Mouse (Mus musculus): ENCODE data around the gene Myd88. TPM values are rescaled to one million over a fixed set of nuclear protein-coding genes. Genes with fewer than 3 reads are reported as not detected.

Gene Myd88
- polyA plus RNA-seq (2014; fragmentation: Illumina TruSeq; extraction: RNeasy Lipid Tissue Mini Kit (QIAGEN cat#74804); ENCODE audit: low replicate concordance) = 7.0 TPM

GRCm38 (mm10) chr9:119340909-119341816 is at the start of gene Myd88:
Myd88 (minus strand) TSS chr9:119341411.

GRCm38 (mm10) chr9:119365284-119365683 is 24.1 kb upstream of the Myd88 start, which contains the start of gene Slc22a14:
Slc22a14 (minus strand) TSS chr9:119365553.

GRCm38 (mm10) chr9:119357331-119358057 is 16.3 kb upstream of the Myd88 start, which contains the start of gene Xylb:
Xylb (plus strand) TSS chr9:119357381.

GRCm38 (mm10) chr9:119339558-119340211 is 1.5 kb downstream of the Myd88 start, which contains the start of gene Acaa1a:
Acaa1a (plus strand) TSS chr9:119339676.

GRCm38 (mm10) chr9:119322289-119323259 is 18.6 kb downstream of the Myd88 start, which contains the start of gene Oxsr1:
Oxsr1 (minus strand) TSS chr9:119322427.

Other genes starting within 250 kb of the Myd88 start
- 0.41 TPM for gene Plcd1, start 247.9 kb downstream of the Myd88 start, polyA plus RNA-seq (2014; fragmentation: Illumina TruSeq; extraction: RNeasy Lipid Tissue Mini Kit (QIAGEN cat#74804); ENCODE audit: low replicate concordance)
- gene Dlec1, start 238.9 kb downstream of the Myd88 start, polyA plus RNA-seq (2014; fragmentation: Illumina TruSeq; extraction: RNeasy Lipid Tissue Mini Kit (QIAGEN cat#74804); ENCODE audit: low replicate concordance) = not detected
- gene Acaa1b, start 184.3 kb downstream of the Myd88 start, polyA plus RNA-seq (2014; fragmentation: Illumina TruSeq; extraction: RNeasy Lipid Tissue Mini Kit (QIAGEN cat#74804); ENCODE audit: low replicate concordance) = 0.26 TPM
- gene Gm47289, start 182.2 kb downstream of the Myd88 start, polyA plus RNA-seq (2014; fragmentation: Illumina TruSeq; extraction: RNeasy Lipid Tissue Mini Kit (QIAGEN cat#74804); ENCODE audit: low replicate concordance) = not detected
- gene Slc22a13, start 132.3 kb downstream of the Myd88 start, polyA plus RNA-seq (2014; fragmentation: Illumina TruSeq; extraction: RNeasy Lipid Tissue Mini Kit (QIAGEN cat#74804); ENCODE audit: low replicate concordance) = not detected
- gene Oxsr1, start 19.0 kb downstream of the Myd88 start, polyA plus RNA-seq (2014; fragmentation: Illumina TruSeq; extraction: RNeasy Lipid Tissue Mini Kit (QIAGEN cat#74804); ENCODE audit: low replicate concordance) = 45.1 TPM
- gene Acaa1a, start 1.7 kb downstream of the Myd88 start, polyA plus RNA-seq (2014; fragmentation: Illumina TruSeq; extraction: RNeasy Lipid Tissue Mini Kit (QIAGEN cat#74804); ENCODE audit: low replicate concordance) = 4.6 TPM
- 11.5 TPM for gene Xylb, start 16.0 kb upstream of the Myd88 start, polyA plus RNA-seq (2014; fragmentation: Illumina TruSeq; extraction: RNeasy Lipid Tissue Mini Kit (QIAGEN cat#74804); ENCODE audit: low replicate concordance)
- gene Slc22a14, start 24.1 kb upstream of the Myd88 start, polyA plus RNA-seq (2014; fragmentation: Illumina TruSeq; extraction: RNeasy Lipid Tissue Mini Kit (QIAGEN cat#74804); ENCODE audit: low replicate concordance) = not detected
- 0.33 TPM for gene Acvr2b, start 60.7 kb upstream of the Myd88 start, polyA plus RNA-seq (2014; fragmentation: Illumina TruSeq; extraction: RNeasy Lipid Tissue Mini Kit (QIAGEN cat#74804); ENCODE audit: low replicate concordance)
- gene Exog, start 103.5 kb upstream of the Myd88 start, polyA plus RNA-seq (2014; fragmentation: Illumina TruSeq; extraction: RNeasy Lipid Tissue Mini Kit (QIAGEN cat#74804); ENCODE audit: low replicate concordance) = 1.4 TPM
- not detected for gene Scn5a, start 237.6 kb upstream of the Myd88 start, polyA plus RNA-seq (2014; fragmentation: Illumina TruSeq; extraction: RNeasy Lipid Tissue Mini Kit (QIAGEN cat#74804); ENCODE audit: low replicate concordance)